Mouse (Mus musculus) E14TG2a.4 (cell line): ENCODE measurements around the gene Rhbdd2.

Experiments
- CTCF ChIP-seq: conservative IDR thresholded peaks from 2 replicates; pipeline ENCODE4 v1.5.1; 2014; ENCODE audit warnings: low read length
- POU5F1 ChIP-seq: IDR thresholded peaks from 2 replicates; pipeline ENCODE4 v1.6.1; 2014; ENCODE audit warnings: low read length, borderline replicate concordance

GRCm38 (mm10) chr5:135641028-135641427, 8.6 kb downstream of the Rhbdd2 start:
- TF ChIP-seq CTCF (no peak), POU5F1 (no peak)
